Mouse (Mus musculus) neural tube, embryonic 14.5 days (tissue): ENCODE data around the gene Fahd2a. TPM values are rescaled to one million over a fixed set of nuclear protein-coding genes. Genes with fewer than 3 reads are reported as not detected.
A peak's percentile ranks its signal among the peaks of the same experiment; 100 is the strongest.

Experiments used
- ATAC-seq: fragments of 200-750 bp; cut with Nextera tagmentation; 2 replicates; pipeline ENCODE4 v1.8.0; 2017; ENCODE audit warnings: low read depth, mild to moderate bottlenecking, moderate TSS enrichment, moderate library complexity
- H3K27ac ChIP-seq: fragments of 300-500 bp; sonication (generic); 2 replicates; pipeline ENCODE4 v1.5.1; 2014; ENCODE audit warnings: low read depth, mild to moderate bottlenecking, control low read depth, low read length, moderate library complexity, mixed read lengths
- H3K27me3 ChIP-seq: fragments of 300-500 bp; sonication (generic); 2 replicates; pipeline ENCODE4 v1.6.1; 2014; ENCODE audit warnings: low read length; ENCODE audit not compliant: control insufficient read depth, insufficient read depth
- H3K36me3 ChIP-seq: fragments of 300-500 bp; sonication (generic); 2 replicates; pipeline ENCODE4 v1.6.1; 2014; ENCODE audit warnings: low read length, mixed read lengths; ENCODE audit not compliant: control insufficient read depth, insufficient read depth
- H3K4me1 ChIP-seq: fragments of 300-500 bp; sonication (generic); 2 replicates; pipeline ENCODE4 v1.6.1; 2014; ENCODE audit warnings: low read length; ENCODE audit not compliant: control insufficient read depth, insufficient read depth
- H3K4me2 ChIP-seq: fragments of 300-500 bp; sonication (generic); 2 replicates; pipeline ENCODE4 v1.6.1; 2014; ENCODE audit warnings: mild to moderate bottlenecking, low read depth, low read length, control low read depth
- H3K4me3 ChIP-seq: fragments of 300-500 bp; sonication (generic); 2 replicates; pipeline ENCODE4 v1.5.1; 2014; ENCODE audit warnings: low read depth, low read length, control low read depth, mixed read lengths
- H3K9ac ChIP-seq: fragments of 300-500 bp; sonication (generic); replicated peaks from 2 replicates; pipeline ENCODE4 v1.6.1; 2014; ENCODE audit warnings: low read depth, mild to moderate bottlenecking, control low read depth, low read length, mixed read lengths
- H3K9me3 ChIP-seq: fragments of 300-500 bp; sonication (generic); 2 replicates; pipeline ENCODE4 v1.6.1; 2016; ENCODE audit warnings: low read length; ENCODE audit not compliant: control insufficient read depth
- WGBS: fragments of 180-500 bp; shearing (Covaris S2); extraction: QIAGEN DNeasy Blood & Tissue Kit; methylation state at CpG from one replicate; pipeline ENCODE4 v1.1.7; 2014; 5-methylcytosine and 5-hydroxymethylcytosine counted together
- polyA plus RNA-seq: library from polyadenylated mRNA; unstranded; fragments of >200 nt; fragmentation: Nextera tagmentation; extraction: Ambion mirVana; gene quantifications from 2 replicates; pipeline ENCODE4 v1.2.1, GENCODE M21; 2014

Fahd2a gene
- polyA plus RNA-seq, 1 experiment from 2014 or later, result 40.6 TPM

DNA sequence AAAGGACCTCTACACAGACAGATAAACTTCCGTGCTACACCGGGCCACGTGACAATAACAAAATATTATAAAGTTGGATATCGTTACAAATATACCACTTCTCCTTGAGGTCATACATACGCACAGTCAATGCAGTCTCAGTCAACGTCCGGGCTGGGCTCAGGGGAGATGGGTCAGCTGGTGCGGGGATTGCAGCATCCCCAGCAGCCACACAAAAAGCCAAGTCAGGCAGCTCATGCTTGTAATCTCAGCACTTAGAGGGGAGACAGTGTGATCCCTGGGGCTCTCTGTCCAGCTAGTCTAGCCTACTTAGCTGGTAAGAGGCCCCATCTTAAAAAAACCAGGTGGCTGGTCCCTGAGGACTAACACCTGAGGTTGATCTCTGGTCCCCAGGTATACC lies 26.9 kb upstream of the Fahd2a start:
- H3K27ac ChIP-seq, result no peak overlapping the region
- H3K4me1 ChIP-seq, result no peaks in the 10 kb centered on the region
- no peaks in the 10 kb centered on the region for H3K9me3 ChIP-seq
- no peak overlapping the region for H3K9ac ChIP-seq
- no peak for ATAC-seq
- no peaks in the 10 kb centered on the region for H3K36me3 ChIP-seq
- no peak overlapping the region for H3K4me2 ChIP-seq
- H3K4me3 ChIP-seq, result no peak overlapping the region
- no peaks in the 10 kb centered on the region for H3K27me3 ChIP-seq
- WGBS, result 86% methylated on average over 8 of the region's 8 CpGs

GRCm38 (mm10) chr2:127470661-127471060 lies 26.3 kb upstream of the Fahd2a start:
- Histone ChIP-seq H3K9me3 (no peaks in the 10 kb centered on the region), H3K27me3 (no peaks in the 10 kb centered on the region), H3K4me2 (no peak overlapping the region), H3K9ac (no peak overlapping the region), H3K27ac (no peak overlapping the region), H3K36me3 (no peaks in the 10 kb centered on the region), H3K4me3 (no peak overlapping the region), H3K4me1 (no peaks in the 10 kb centered on the region)
- no peak for ATAC-seq
- 89% methylated on average over 10 of the region's 10 CpGs for WGBS

- Histone ChIP-seq H3K4me1 (no peaks in the 10 kb centered on the region), H3K27me3 (no peaks in the 10 kb centered on the region), H3K36me3 (no peaks in the 10 kb centered on the region), H3K9me3 (no peaks in the 10 kb centered on the region), H3K4me3 (no peak overlapping the region), H3K4me2 (no peak overlapping the region), H3K9ac (no peak overlapping the region), H3K27ac (no peak overlapping the region)
- no peak for ATAC-seq
- WGBS, result 86% methylated on average over 5 of the region's 5 CpGs
These were observed 25.8 kb upstream of the Fahd2a start for GRCm38 (mm10) chr2:127470183-127470582.

DNA sequence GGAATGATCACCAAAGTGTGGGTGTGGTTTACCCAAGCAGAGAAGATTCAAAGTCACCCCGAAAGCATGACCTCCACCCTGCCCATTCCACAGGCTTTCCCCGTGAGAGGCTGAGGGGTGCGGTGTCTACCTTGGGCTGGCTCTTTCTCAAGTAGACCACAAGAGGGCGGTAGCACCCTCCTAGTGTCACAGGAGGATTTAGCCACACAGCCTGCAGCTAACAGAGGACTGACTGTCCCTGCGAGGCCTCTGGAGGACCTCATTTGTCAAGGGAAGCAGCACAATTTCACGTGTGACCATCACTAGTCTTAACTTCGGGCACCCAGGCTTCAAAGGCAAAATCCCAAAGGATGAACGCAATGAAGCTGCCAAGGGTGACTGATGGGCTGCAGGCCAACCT lies 17.9 kb upstream of the Fahd2a start:
- no peaks in the 10 kb centered on the region for H3K36me3 ChIP-seq
- no peaks in the 10 kb centered on the region for H3K9me3 ChIP-seq
- H3K4me1 ChIP-seq, result no peaks in the 10 kb centered on the region
- H3K4me2 ChIP-seq, result no peak overlapping the region
- no peak overlapping the region for H3K27ac ChIP-seq
- H3K4me3 ChIP-seq, result no peak overlapping the region
- H3K27me3 ChIP-seq, result no peaks in the 10 kb centered on the region
- no peak overlapping the region for H3K9ac ChIP-seq
- peak; percentile 89 for ATAC-seq
- 12% methylated on average over 8 of the region's 8 CpGs for WGBS

DNA sequence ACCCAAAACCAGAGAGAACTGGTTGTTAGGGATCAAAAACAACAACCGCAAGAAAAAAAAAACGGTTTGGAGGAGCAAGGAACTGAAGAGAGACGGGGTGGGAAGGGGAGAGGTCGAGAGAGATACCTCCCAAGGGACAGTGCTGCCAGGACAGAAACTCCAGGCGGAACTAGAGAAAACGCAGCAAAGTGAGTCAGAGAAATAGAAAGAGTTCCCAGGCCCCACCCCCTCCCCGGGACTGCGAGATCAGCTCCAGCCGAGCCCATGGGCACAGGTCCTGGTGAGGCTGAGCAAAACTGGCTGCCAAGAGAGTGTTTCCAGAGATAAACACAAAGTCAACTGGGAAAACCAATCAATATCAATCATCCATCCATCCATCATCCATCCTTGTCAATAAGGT lies 17.0 kb upstream of the Fahd2a start:
- no peaks in the 10 kb centered on the region for H3K36me3 ChIP-seq
- H3K27ac ChIP-seq, result no peak overlapping the region
- no peaks in the 10 kb centered on the region for H3K27me3 ChIP-seq
- H3K9ac ChIP-seq, result no peak overlapping the region
- no peak overlapping the region for H3K4me2 ChIP-seq
- no peaks in the 10 kb centered on the region for H3K9me3 ChIP-seq
- H3K4me1 ChIP-seq, result no peaks in the 10 kb centered on the region
- H3K4me3 ChIP-seq, result no peak overlapping the region
- no peak for ATAC-seq
- 62% methylated on average over 9 of the region's 9 CpGs for WGBS

- no peak overlapping the region for H3K9ac ChIP-seq
- no peak overlapping the region for H3K4me3 ChIP-seq
- H3K9me3 ChIP-seq, result no peaks in the 10 kb centered on the region
- H3K4me2 ChIP-seq, result no peak overlapping the region
- H3K27ac ChIP-seq, result no peak overlapping the region
- ATAC-seq, result no peak
- no peaks in the 10 kb centered on the region for H3K4me1 ChIP-seq
- H3K27me3 ChIP-seq, result no peaks in the 10 kb centered on the region
- 69% methylated on average over 2 of the region's 2 CpGs for WGBS
- no peaks in the 10 kb centered on the region for H3K36me3 ChIP-seq
These were observed 15.0 kb upstream of the Fahd2a start for GRCm38 (mm10) chr2:127459341-127459740.

DNA sequence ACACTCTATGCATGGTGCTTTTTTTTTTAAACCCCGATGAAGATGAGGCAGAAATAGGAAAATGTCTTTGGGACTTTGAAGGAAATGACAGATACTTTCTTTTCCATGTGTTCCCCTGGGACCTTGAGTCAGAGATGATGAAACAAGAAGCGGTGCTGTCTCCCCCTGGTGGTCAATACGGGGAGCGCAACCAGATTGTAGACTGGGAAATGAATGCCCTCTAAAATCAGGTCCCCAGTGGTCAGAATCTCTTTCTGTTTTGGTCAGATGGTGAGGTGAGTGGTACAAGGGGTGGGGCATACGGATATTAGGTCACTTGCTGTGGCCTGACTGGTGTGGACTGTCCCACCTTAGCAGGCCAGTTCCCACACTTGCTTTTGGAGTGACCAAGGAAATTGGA lies 9.4 kb upstream of the Fahd2a start:
- ATAC-seq, result no peak
- Histone ChIP-seq H3K9me3 (no peaks in the 10 kb centered on the region), H3K27me3 (no peaks in the 10 kb centered on the region), H3K4me1 (no peaks in the 10 kb centered on the region), H3K4me3 (no peak overlapping the region), H3K9ac (no peak overlapping the region), H3K4me2 (no peak overlapping the region), H3K36me3 (no peaks in the 10 kb centered on the region), H3K27ac (no peak overlapping the region)
- WGBS, result 4% methylated on average over 5 of the region's 5 CpGs

DNA sequence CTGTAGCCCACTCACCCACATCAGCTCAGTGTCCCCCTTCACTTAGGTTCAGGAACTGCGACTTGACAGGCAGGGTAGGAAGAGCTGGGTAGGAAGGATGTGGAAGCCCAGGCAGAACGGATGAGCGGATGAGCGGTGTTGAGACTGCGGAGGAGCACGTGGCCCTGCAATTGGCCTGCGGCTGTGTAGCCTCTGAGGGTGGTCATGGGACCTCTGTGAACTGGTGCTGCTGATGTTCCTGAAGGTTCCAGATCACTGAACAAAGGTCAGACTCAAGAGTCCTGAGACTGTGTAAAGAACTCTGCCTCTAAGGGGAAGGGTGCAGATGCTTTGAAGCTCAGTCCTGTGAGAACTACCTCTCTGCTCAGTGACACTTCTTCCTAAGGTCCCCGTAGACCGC lies 8.8 kb upstream of the Fahd2a start:
- Histone ChIP-seq H3K36me3 (no peaks in the 10 kb centered on the region), H3K27me3 (no peaks in the 10 kb centered on the region), H3K4me3 (no peak overlapping the region), H3K9me3 (no peaks in the 10 kb centered on the region), H3K4me2 (no peak overlapping the region), H3K9ac (no peak overlapping the region), H3K4me1 (no peaks in the 10 kb centered on the region), H3K27ac (no peak overlapping the region)
- WGBS, result 80% methylated on average over 9 of the region's 9 CpGs
- no peak for ATAC-seq

- Histone ChIP-seq H3K27ac (no peak overlapping the region), H3K4me2 (no peak overlapping the region), H3K4me3 (no peak overlapping the region), H3K9me3 (no peaks in the 10 kb centered on the region), H3K9ac (no peak overlapping the region), H3K4me1 (no peaks in the 10 kb centered on the region), H3K27me3 (no peaks in the 10 kb centered on the region), H3K36me3 (no peaks in the 10 kb centered on the region)
- ATAC-seq, result no peak
- WGBS, result 44% methylated on average over 6 of the region's 6 CpGs
These were observed 7.4 kb upstream of the Fahd2a start for GRCm38 (mm10) chr2:127451748-127452147.

DNA sequence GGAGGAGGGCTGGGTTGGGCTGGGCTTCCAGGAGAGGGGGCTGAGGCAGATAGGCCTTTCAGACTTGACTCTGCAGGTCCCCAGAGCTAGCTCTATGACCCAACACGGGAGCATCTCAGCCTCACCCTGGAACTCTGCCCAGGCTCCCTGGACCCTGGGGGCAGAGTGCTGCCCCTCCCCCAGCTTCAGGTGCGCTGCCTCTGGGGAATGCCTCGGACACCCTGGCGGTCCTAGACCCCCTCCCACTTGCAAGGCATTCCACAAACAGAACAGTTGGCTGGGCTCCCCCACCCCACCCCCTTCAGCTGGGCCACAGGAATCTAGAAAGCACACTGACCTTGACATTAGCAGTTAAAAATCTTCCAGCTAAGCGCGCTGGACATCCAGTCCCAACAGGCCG lies 5.3 kb upstream of the Fahd2a start:
- Histone ChIP-seq H3K36me3 (no peaks in the 10 kb centered on the region), H3K9ac (no peak overlapping the region), H3K4me2 (no peak overlapping the region), H3K27me3 (no peaks in the 10 kb centered on the region), H3K27ac (no peak overlapping the region), H3K4me3 (no peak overlapping the region), H3K4me1 (no peaks in the 10 kb centered on the region), H3K9me3 (no peaks in the 10 kb centered on the region)
- ATAC-seq, result no peak
- 43% methylated on average over 7 of the region's 7 CpGs for WGBS
